Mouse (Mus musculus) MEL (cell line): ENCODE measurements around the gene Olfr71. TPM values are rescaled to one million over a fixed set of nuclear protein-coding genes. Genes with fewer than 3 reads are reported as not detected.

ENCODE experiments used
- DNase-seq: peaks from one replicate; pipeline ENCODE4 v3.0.0; 2011; ENCODE audit warnings: low read depth, low spot score
- H3K27ac ChIP-seq: 2 replicates; pipeline ENCODE4 v1.5.1; 2012; ENCODE audit warnings: low read depth, mild to moderate bottlenecking, control low read depth, low read length, moderate library complexity; ENCODE audit not compliant: control insufficient read depth
- H3K27me3 ChIP-seq, 2 experiments: fragments of 150-350 bp in 1 of 2; sonication (generic) in 1 of 2; 2 replicates each; pipeline ENCODE4 v1.6.1; 2012; ENCODE audit warnings: low read length in 2 of 2, mild to moderate bottlenecking in 2 of 2, improper control_type of control experiment in 1 of 2, moderate library complexity in 1 of 2; ENCODE audit not compliant: insufficient read depth in 2 of 2, control insufficient read depth in 1 of 2
- H3K36me3 ChIP-seq, 2 experiments: 2 replicates each; pipeline ENCODE4 v1.6.1; 2012 to 2014; ENCODE audit warnings: low read length in 2 of 2, improper control_type of control experiment in 1 of 2, inconsistent platforms in 1 of 2, mild to moderate bottlenecking in 1 of 2; ENCODE audit not compliant: insufficient read depth in 2 of 2, control insufficient read depth in 1 of 2
- H3K4me1 ChIP-seq, 2 experiments: fragments of 150-350 bp in 1 of 2; sonication (generic) in 1 of 2; 2 replicates each; pipeline ENCODE4 v1.6.1; 2012; ENCODE audit warnings: low read length in 2 of 2, improper control_type of control experiment in 1 of 2, mild to moderate bottlenecking in 1 of 2; ENCODE audit not compliant: insufficient read depth in 2 of 2, control insufficient read depth in 1 of 2
- H3K4me3 ChIP-seq, 2 experiments: fragments of 150-350 bp in 1 of 2; sonication (generic) in 1 of 2; 2 replicates each; pipeline ENCODE4 v1.5.1; 2012; ENCODE audit warnings: low read depth in 2 of 2, low read length in 2 of 2, mild to moderate bottlenecking in 2 of 2, moderate library complexity in 2 of 2, control low read depth in 1 of 2, improper control_type of control experiment in 1 of 2; ENCODE audit not compliant: control insufficient read depth in 1 of 2, insufficient read depth in 1 of 2
- H3K79me2 ChIP-seq: 2 replicates; pipeline ENCODE4 v1.6.1; 2012; ENCODE audit warnings: mild to moderate bottlenecking, low read length, moderate library complexity; ENCODE audit not compliant: control insufficient read depth, poor library complexity, insufficient read depth
- H3K9ac ChIP-seq: 2 replicates; pipeline ENCODE4 v1.6.1; 2012; ENCODE audit warnings: low read depth, mild to moderate bottlenecking, control low read depth, low read length, moderate library complexity; ENCODE audit not compliant: control insufficient read depth, poor library complexity, severe bottlenecking
- H3K9me3 ChIP-seq: fragments of 150-350 bp; sonication (generic); replicated peaks from 2 replicates; pipeline ENCODE4 v1.6.1; 2012; ENCODE audit warnings: mild to moderate bottlenecking, low read length, improper control_type of control experiment, moderate library complexity; ENCODE audit not compliant: insufficient read depth
- CHD1 ChIP-seq: IDR thresholded peaks from 2 replicates; pipeline ENCODE4 v1.6.1; 2012; ENCODE audit warnings: low read depth, mild to moderate bottlenecking, inconsistent platforms, low read length, improper control_type of control experiment
- CTCF ChIP-seq, 3 experiments: IDR thresholded peaks in 2 of 3; conservative IDR thresholded peaks in 1 of 3; 2 replicates each; pipeline ENCODE4 v1.5.1; 2011 to 2012; ENCODE audit warnings: low read length in 3 of 3, low read depth in 2 of 3, mild to moderate bottlenecking in 2 of 3, improper control_type of control experiment in 1 of 3, inconsistent platforms in 1 of 3, mixed read lengths in 1 of 3, moderate library complexity in 1 of 3; ENCODE audit not compliant: control insufficient read depth in 1 of 3, insufficient read depth in 1 of 3, poor library complexity in 1 of 3, severe bottlenecking in 1 of 3
- ELF1 ChIP-seq: IDR thresholded peaks from 2 replicates; pipeline ENCODE4 v1.6.1; 2014; ENCODE audit warnings: low read depth, mild to moderate bottlenecking, inconsistent platforms, low read length, improper control_type of control experiment, moderate library complexity
- EP300 ChIP-seq, 2 experiments: IDR thresholded peaks; 2 replicates each; pipeline ENCODE4 v1.6.1; 2011; ENCODE audit warnings: improper control_type of control experiment in 2 of 2, low read length in 2 of 2, low read depth in 1 of 2, mild to moderate bottlenecking in 1 of 2
- ETS1 ChIP-seq: IDR thresholded peaks from 2 replicates; pipeline ENCODE4 v1.6.1; 2012; ENCODE audit warnings: low read depth, mild to moderate bottlenecking, inconsistent platforms, low read length, improper control_type of control experiment, moderate library complexity
- GABPA ChIP-seq: IDR thresholded peaks from 2 replicates; pipeline ENCODE4 v1.6.1; 2012; ENCODE audit warnings: low read depth, mild to moderate bottlenecking, inconsistent platforms, low read length, improper control_type of control experiment, moderate library complexity
- GATA1 ChIP-seq: IDR thresholded peaks from 2 replicates; pipeline ENCODE4 v1.6.1; 2011; ENCODE audit warnings: low read depth, low read length, improper control_type of control experiment
- HCFC1 ChIP-seq: IDR thresholded peaks from 2 replicates; pipeline ENCODE4 v1.6.1; 2012; ENCODE audit warnings: low read depth, mild to moderate bottlenecking, inconsistent platforms, low read length, improper control_type of control experiment, moderate library complexity
- KAT2A ChIP-seq: conservative IDR thresholded peaks from 2 replicates; pipeline ENCODE4 v1.6.1; 2012; ENCODE audit warnings: low read depth, low read length, improper control_type of control experiment, inconsistent platforms
- MAX ChIP-seq: IDR thresholded peaks from 2 replicates; pipeline ENCODE4 v1.6.1; 2011; ENCODE audit warnings: low read length, improper control_type of control experiment
- MAZ ChIP-seq: IDR thresholded peaks from 2 replicates; pipeline ENCODE4 v1.6.1; 2012; ENCODE audit warnings: low read depth, mild to moderate bottlenecking, inconsistent platforms, low read length, improper control_type of control experiment
- MEF2A ChIP-seq: IDR thresholded peaks from 2 replicates; pipeline ENCODE4 v1.6.1; 2014; ENCODE audit warnings: low read depth, mild to moderate bottlenecking, inconsistent platforms, low read length, improper control_type of control experiment; ENCODE audit not compliant: poor library complexity, insufficient replicate concordance, severe bottlenecking; ENCODE audit errors: extremely low read depth
- MXI1 ChIP-seq: IDR thresholded peaks from 2 replicates; pipeline ENCODE4 v1.6.1; 2011; ENCODE audit warnings: mild to moderate bottlenecking, low read depth, low read length, improper control_type of control experiment
- MYB ChIP-seq: IDR thresholded peaks from 2 replicates; pipeline ENCODE4 v1.6.1; 2011; ENCODE audit warnings: mild to moderate bottlenecking, low read depth, low read length, improper control_type of control experiment
- NRF1 ChIP-seq: IDR thresholded peaks from 2 replicates; pipeline ENCODE4 v1.6.1; 2014; ENCODE audit warnings: low read depth, mild to moderate bottlenecking, inconsistent platforms, low read length, improper control_type of control experiment, moderate library complexity; ENCODE audit not compliant: poor library complexity, insufficient read depth, severe bottlenecking
- POLR2A ChIP-seq, 2 experiments: IDR thresholded peaks; 2 replicates each; pipeline ENCODE4 v1.6.1; 2011 to 2012; ENCODE audit warnings: low read length in 2 of 2, mild to moderate bottlenecking in 2 of 2, control low read depth in 1 of 2, improper control_type of control experiment in 1 of 2, low read depth in 1 of 2, moderate library complexity in 1 of 2; ENCODE audit not compliant: control insufficient read depth in 1 of 2, insufficient read depth in 1 of 2, poor library complexity in 1 of 2
- POLR2AphosphoS2 ChIP-seq: IDR thresholded peaks from 2 replicates; pipeline ENCODE4 v1.6.1; 2011; ENCODE audit warnings: low read length, improper control_type of control experiment
- RAD21 ChIP-seq: IDR thresholded peaks from 2 replicates; pipeline ENCODE4 v1.6.1; 2011; ENCODE audit warnings: mild to moderate bottlenecking, low read depth, low read length, improper control_type of control experiment
- RCOR1 ChIP-seq: IDR thresholded peaks from 2 replicates; pipeline ENCODE4 v1.6.1; 2012; ENCODE audit warnings: low read depth, mild to moderate bottlenecking, inconsistent platforms, low read length, improper control_type of control experiment
- SIN3A ChIP-seq: IDR thresholded peaks from 2 replicates; pipeline ENCODE4 v1.6.1; 2012; ENCODE audit warnings: low read length, improper control_type of control experiment, inconsistent platforms
- SMC3 ChIP-seq: IDR thresholded peaks from 2 replicates; pipeline ENCODE4 v1.6.1; 2011; ENCODE audit warnings: low read depth, low read length, improper control_type of control experiment
- TBP ChIP-seq: IDR thresholded peaks from 2 replicates; pipeline ENCODE4 v1.8.0; 2011; ENCODE audit warnings: low read depth, low read length, improper control_type of control experiment
- TCF12 ChIP-seq: IDR thresholded peaks from 2 replicates; pipeline ENCODE4 v1.6.1; 2014; ENCODE audit warnings: low read depth, mild to moderate bottlenecking, inconsistent platforms, low read length, improper control_type of control experiment, moderate library complexity
- UBTF ChIP-seq: IDR thresholded peaks from 2 replicates; pipeline ENCODE4 v1.6.1; 2012; ENCODE audit warnings: low read depth, mild to moderate bottlenecking, inconsistent platforms, low read length, improper control_type of control experiment, moderate library complexity, borderline replicate concordance; ENCODE audit not compliant: insufficient read depth
- USF1 ChIP-seq: IDR thresholded peaks from 2 replicates; pipeline ENCODE4 v1.6.1; 2014; ENCODE audit warnings: low read depth, mild to moderate bottlenecking, inconsistent platforms, low read length, improper control_type of control experiment, moderate library complexity
- ZC3H11A ChIP-seq: IDR thresholded peaks from 2 replicates; pipeline ENCODE4 v1.6.1; 2012; ENCODE audit warnings: low read depth, mild to moderate bottlenecking, inconsistent platforms, low read length, improper control_type of control experiment
- ZMIZ1 ChIP-seq: IDR thresholded peaks from 2 replicates; pipeline ENCODE4 v1.6.1; 2012; ENCODE audit warnings: low read depth, mild to moderate bottlenecking, inconsistent platforms, low read length, improper control_type of control experiment, moderate library complexity
- ZNF384 ChIP-seq: IDR thresholded peaks from 2 replicates; pipeline ENCODE4 v1.6.1; 2012; ENCODE audit warnings: low read depth, mild to moderate bottlenecking, inconsistent platforms, low read length, improper control_type of control experiment
- polyA plus RNA-seq, 2 experiments: library from polyadenylated mRNA; stranded (reverse) in 1 of 2; unstranded in 1 of 2; fragments of >175 nt in 1 of 2; fragments of >200 nt in 1 of 2; gene quantifications; 2 replicates each; pipeline versions ENCODE4 v1.2.1 to v1.2.4; 2012; ENCODE audit warnings: low replicate concordance in 2 of 2, low read depth in 1 of 2; ENCODE audit not compliant: insufficient read length in 2 of 2, insufficient read depth in 1 of 2, missing spikeins in 1 of 2
- total RNA-seq: library from RNA; depleted of rRNA; stranded (reverse); fragments of 300-350 nt; gene quantifications from 2 replicates; pipeline ENCODE4 v1.2.3, GENCODE M21; 2012

Olfr71 gene
- total and polyA plus RNA-seq, 3 experiments: not detected

- no peaks in the 10 kb centered on the region for H3K9me3 ChIP-seq
- H3K79me2 ChIP-seq: peaks cover 3% of the 10 kb centered on the region; the same call in 1 of the 2 replicates
- no peak overlapping the region for H3K27ac ChIP-seq
- no peak overlapping the region for H3K9ac ChIP-seq
- TF ChIP-seq SMC3 (no peak), NRF1 (no peak), RAD21 (no peak), CTCF (IDR thresholded peaks at IDR 0.05 in 2 of 3, conservative IDR thresholded peaks at IDR 0.05 in 1 of 3; ENCODE audit: control insufficient read depth in 1 of 3, insufficient read depth in 1 of 3, low read depth in 2 of 3, low read length in 3 of 3, poor library complexity in 1 of 3, severe bottlenecking in 1 of 3) (peak in 2 of 3 experiments; percentile 34 to 40; a peak in 5 of 6 replicates), TBP (no peak), USF1 (no peak), GABPA (no peak)
- H3K4me1 ChIP-seq: peaks cover 0 to 12% of the 10 kb centered on the region in 2 experiments; a peak in 1 of 4 replicates
- DNase-seq: peak; percentile 65
- peak overlapping the region; percentile 76 to 80; a peak in 3 of 4 replicates for H3K4me3 ChIP-seq
- H3K27me3 ChIP-seq: peaks cover 0 to 5% of the 10 kb centered on the region in 2 experiments; a peak in 3 of 4 replicates
- H3K36me3 ChIP-seq: peaks cover 0 to 8% of the 10 kb centered on the region in 2 experiments; a peak in 2 of 4 replicates
Observed at GRCm38 (mm10) chr4:43657146-43657545, 52.9 kb downstream of the Olfr71 start.

GRCm38 (mm10) chr4:43656339-43657109 lies 53.5 kb downstream of the Olfr71 start, which contains the start of gene Hint2:
TSS of gene Hint2 (minus strand) at chr4:43656466.
- peak within 1 kb of the TSS; percentile 80 to 89 for H3K4me3 ChIP-seq
- peaks cover 0 to 8% of the 10 kb centered on the region in 2 experiments; a peak in 2 of 4 replicates for H3K36me3 ChIP-seq
- H3K27ac ChIP-seq: 0 out of 2 replicates have a peak within 1 kb of the TSS, but pooled peaks have one; percentile 16
- TF ChIP-seq ETS1 (no peak), RAD21 (no peak), POLR2AphosphoS2 (peak; percentile 50; the same call in 1 of the 2 replicates), GABPA (no peak), CHD1 (no peak), SIN3A (peak; percentile 70), KAT2A (no peak), TCF12 (no peak), ZC3H11A (no peak), TBP (peak; percentile 47), POLR2A (IDR thresholded peaks at IDR 0.05; ENCODE audit: control insufficient read depth in 1 of 2, insufficient read depth in 1 of 2, low read depth in 1 of 2, low read length in 2 of 2, poor library complexity in 1 of 2) (peak; percentile 82 to 95), ZMIZ1 (0 out of 2 replicates have a peak, but pooled peaks have one; percentile 32), UBTF (no peak; the same call in 1 of the 2 replicates), NRF1 (peak; percentile 60), ELF1 (0 out of 2 replicates have a peak, but pooled peaks have one; percentile 53), MXI1 (peak; percentile 59), MAX (no peak; the same call in 1 of the 2 replicates), MYB (no peak), USF1 (no peak), HCFC1 (peak; percentile 75), MEF2A (no peak), MAZ (0 out of 2 replicates have a peak, but pooled peaks have one; percentile 5), SMC3 (no peak), ZNF384 (peak; percentile 99), EP300 (IDR thresholded peaks at IDR 0.05; ENCODE audit: low read depth in 1 of 2, low read length in 2 of 2) (no peak), RCOR1 (no peak), GATA1 (no peak)

More at GRCm38 (mm10) chr4:43656339-43657109, 53.5 kb downstream of the Olfr71 start, which contains the start of gene Hint2:
- Histone ChIP-seq H3K4me1 (peaks cover 0 to 12% of the 10 kb centered on the region in 2 experiments; a peak in 1 of 4 replicates), H3K9me3 (no peaks in the 10 kb centered on the region), H3K9ac (peak within 1 kb of the TSS; percentile 85), H3K79me2 (peaks cover 3% of the 10 kb centered on the region; the same call in 1 of the 2 replicates), H3K27me3 (no peaks in the 10 kb centered on the region; a peak in 2 of 4 replicates)
- peak; percentile 98 for DNase-seq
